Mouse (Mus musculus) megakaryocyte, embryonic 14.5 days (primary cell): ENCODE measurements at regions not wholly inside any gene's neighbourhood (a gene's known extent, or its start where the extent isn't known, plus 50 kb on each side); places are given as distances from the start of the nearest gene placed in this dataset.

Experiments
- H3K27me3 ChIP-seq: replicated peaks from 2 replicates; pipeline ENCODE3; 2012; ENCODE audit warnings: inconsistent platforms
- H3K36me3 ChIP-seq: replicated peaks from 2 replicates; pipeline ENCODE3; 2012; ENCODE audit warnings: low read length, inconsistent platforms, mixed read lengths
- H3K4me1 ChIP-seq: 2 replicates; pipeline ENCODE4 v1.6.1; 2012; ENCODE audit warnings: inconsistent platforms
- H3K4me3 ChIP-seq: replicated peaks from 2 replicates; pipeline ENCODE3; 2012; ENCODE audit warnings: moderate library complexity, mild to moderate bottlenecking, inconsistent platforms
- H3K9me3 ChIP-seq: 2 replicates; pipeline ENCODE4 v1.6.1; 2012; ENCODE audit warnings: inconsistent platforms
- FLI1 ChIP-seq: IDR thresholded peaks from 2 replicates; pipeline ENCODE4 v1.6.1; 2012; ENCODE audit warnings: low read length, inconsistent platforms, mixed read lengths
- GATA1 ChIP-seq: IDR thresholded peaks from 3 replicates; pipeline ENCODE4 v1.6.1; 2012; ENCODE audit warnings: mixed read lengths, low read length, inconsistent platforms, borderline replicate concordance

GRCm38 (mm10) chr12:8859588-8859987 lies 61.9 kb upstream of the Laptm4a start:
- H3K9me3 ChIP-seq, result no peaks in the 10 kb centered on the region
- peaks cover 73% of the 10 kb centered on the region for H3K27me3 ChIP-seq
- no peak overlapping the region for H3K4me3 ChIP-seq
- peaks cover 10% of the 10 kb centered on the region for H3K4me1 ChIP-seq
- no peak for TF ChIP-seq FLI1
- no peak for TF ChIP-seq GATA1
- no peaks in the 10 kb centered on the region for H3K36me3 ChIP-seq

GRCm38 (mm10) chr12:8864830-8865229 lies 56.6 kb upstream of the Laptm4a start:
- Histone ChIP-seq H3K9me3 (no peaks in the 10 kb centered on the region), H3K36me3 (no peaks in the 10 kb centered on the region), H3K4me3 (no peak overlapping the region), H3K4me1 (no peaks in the 10 kb centered on the region), H3K27me3 (peaks cover 71% of the 10 kb centered on the region)
- no peak for TF ChIP-seq FLI1
- no peak for TF ChIP-seq GATA1

GRCm38 (mm10) chr12:8865250-8865649 lies 56.2 kb upstream of the Laptm4a start:
- Histone ChIP-seq H3K36me3 (no peaks in the 10 kb centered on the region), H3K27me3 (peaks cover 70% of the 10 kb centered on the region), H3K4me3 (no peak overlapping the region), H3K4me1 (no peaks in the 10 kb centered on the region), H3K9me3 (no peaks in the 10 kb centered on the region)
- TF ChIP-seq FLI1 (no peak), GATA1 (no peak)

GRCm38 (mm10) chr12:8867104-8867503 lies 54.4 kb upstream of the Laptm4a start:
- peaks cover 64% of the 10 kb centered on the region for H3K27me3 ChIP-seq
- no peaks in the 10 kb centered on the region for H3K9me3 ChIP-seq
- no peak overlapping the region for H3K4me3 ChIP-seq
- TF ChIP-seq GATA1 (no peak), FLI1 (no peak)
- H3K36me3 ChIP-seq, result no peaks in the 10 kb centered on the region
- no peaks in the 10 kb centered on the region for H3K4me1 ChIP-seq

GRCm38 (mm10) chr12:8868690-8869089 lies 52.8 kb upstream of the Laptm4a start:
- Histone ChIP-seq H3K27me3 (peaks cover 60% of the 10 kb centered on the region), H3K4me3 (no peak overlapping the region), H3K9me3 (no peaks in the 10 kb centered on the region), H3K4me1 (no peaks in the 10 kb centered on the region), H3K36me3 (no peaks in the 10 kb centered on the region)
- TF ChIP-seq FLI1 (no peak), GATA1 (no peak)

GRCm38 (mm10) chr12:8869190-8869589 lies 52.3 kb upstream of the Laptm4a start:
- TF ChIP-seq GATA1, result no peak
- no peak for TF ChIP-seq FLI1
- no peaks in the 10 kb centered on the region for H3K9me3 ChIP-seq
- H3K27me3 ChIP-seq, result peaks cover 59% of the 10 kb centered on the region
- no peaks in the 10 kb centered on the region for H3K36me3 ChIP-seq
- H3K4me3 ChIP-seq, result no peak overlapping the region
- H3K4me1 ChIP-seq, result no peaks in the 10 kb centered on the region
